Mouse (Mus musculus) E14TG2a.4 (cell line): Measurements from ENCODE around the gene Klhl32.

Source experiments
- H3K27me3 ChIP-seq: 2 replicates; pipeline ENCODE4 v1.6.1; 2014; ENCODE audit warnings: low read length, control low read depth; ENCODE audit not compliant: insufficient read depth
- H3K36me3 ChIP-seq: 2 replicates; pipeline ENCODE4 v1.6.1; 2014; ENCODE audit warnings: low read length, control low read depth; ENCODE audit not compliant: insufficient read depth
- H3K4me1 ChIP-seq: replicated peaks from 2 replicates; pipeline ENCODE4 v1.6.1; 2014; ENCODE audit warnings: low read depth, low read length, control low read depth
- H3K4me3 ChIP-seq: replicated peaks from 2 replicates; pipeline ENCODE4 v1.5.1; 2014; ENCODE audit warnings: mild to moderate bottlenecking, low read length
- H3K9me3 ChIP-seq: 2 replicates; pipeline ENCODE4 v1.6.1; 2014; ENCODE audit warnings: low read length, control low read depth
- CTCF ChIP-seq: conservative IDR thresholded peaks from 2 replicates; pipeline ENCODE4 v1.5.1; 2014; ENCODE audit warnings: low read length
- NANOG ChIP-seq: IDR thresholded peaks from 2 replicates; pipeline ENCODE4 v1.6.1; 2014; ENCODE audit warnings: borderline replicate concordance, low read length, mixed read lengths
- POU5F1 ChIP-seq: IDR thresholded peaks from 2 replicates; pipeline ENCODE4 v1.6.1; 2014; ENCODE audit warnings: low read length, borderline replicate concordance

Klhl32 gene

GRCm38 (mm10) chr4:24631177-24631911, 219.6 kb downstream of the Klhl32 start:
- Histone ChIP-seq H3K4me1 (no peaks in the 10 kb centered on the region), H3K36me3 (no peaks in the 10 kb centered on the region), H3K9me3 (no peaks in the 10 kb centered on the region), H3K4me3 (no peak overlapping the region), H3K27me3 (no peaks in the 10 kb centered on the region)
- no peak for TF ChIP-seq CTCF

DNA sequence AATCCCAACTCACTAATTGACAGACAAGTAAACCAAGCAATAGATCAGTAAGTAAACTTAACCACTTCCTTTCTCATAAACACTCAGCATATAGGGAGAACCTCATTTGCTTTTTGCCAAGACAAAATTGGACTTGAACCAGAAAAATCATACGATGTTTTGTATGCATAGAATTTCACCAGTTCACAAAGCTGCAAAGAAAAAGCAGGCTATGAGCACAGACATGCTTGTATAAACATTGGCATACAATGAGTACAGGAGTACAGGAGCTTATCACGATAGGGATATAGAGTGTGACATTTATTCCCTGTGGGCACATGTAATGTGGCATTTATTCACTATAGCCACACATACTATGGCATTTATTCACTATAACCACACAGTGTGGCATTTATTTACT, 220.5 kb downstream of the Klhl32 start:
- Histone ChIP-seq H3K9me3 (no peaks in the 10 kb centered on the region), H3K4me1 (no peaks in the 10 kb centered on the region), H3K36me3 (no peaks in the 10 kb centered on the region), H3K4me3 (no peak overlapping the region), H3K27me3 (no peaks in the 10 kb centered on the region)
- TF ChIP-seq NANOG (no peak), CTCF (no peak), POU5F1 (no peak)

- H3K4me1 ChIP-seq: no peaks in the 10 kb centered on the region
- no peaks in the 10 kb centered on the region for H3K36me3 ChIP-seq
- TF ChIP-seq CTCF (no peak), POU5F1 (no peak), NANOG (no peak)
- H3K27me3 ChIP-seq: no peaks in the 10 kb centered on the region
- no peak overlapping the region for H3K4me3 ChIP-seq
- no peaks in the 10 kb centered on the region for H3K9me3 ChIP-seq
These were observed 223.1 kb downstream of the Klhl32 start for GRCm38 (mm10) chr4:24627871-24628270.

- no peaks in the 10 kb centered on the region for H3K36me3 ChIP-seq
- TF ChIP-seq NANOG (no peak), CTCF (no peak), POU5F1 (no peak)
- no peaks in the 10 kb centered on the region for H3K4me1 ChIP-seq
- H3K4me3 ChIP-seq: no peak overlapping the region
- H3K27me3 ChIP-seq: no peaks in the 10 kb centered on the region
- H3K9me3 ChIP-seq: no peaks in the 10 kb centered on the region
These were observed 224.2 kb downstream of the Klhl32 start for GRCm38 (mm10) chr4:24626686-24627085.

- TF ChIP-seq POU5F1 (no peak), NANOG (no peak), CTCF (no peak)
- Histone ChIP-seq H3K9me3 (no peaks in the 10 kb centered on the region), H3K4me3 (no peak overlapping the region), H3K4me1 (no peaks in the 10 kb centered on the region), H3K27me3 (no peaks in the 10 kb centered on the region), H3K36me3 (no peaks in the 10 kb centered on the region)
These were observed 224.9 kb downstream of the Klhl32 start for GRCm38 (mm10) chr4:24625951-24626584.

GRCm38 (mm10) chr4:24621422-24622187, 229.3 kb downstream of the Klhl32 start:
- Histone ChIP-seq H3K4me3 (no peak overlapping the region), H3K36me3 (peaks cover 13% of the 10 kb centered on the region), H3K9me3 (no peaks in the 10 kb centered on the region), H3K4me1 (no peaks in the 10 kb centered on the region), H3K27me3 (no peaks in the 10 kb centered on the region)
- TF ChIP-seq POU5F1 (no peak), CTCF (no peak), NANOG (no peak)

- H3K27me3 ChIP-seq: no peaks in the 10 kb centered on the region
- H3K4me3 ChIP-seq: no peak overlapping the region
- no peak for TF ChIP-seq NANOG
- peak; percentile 32 for TF ChIP-seq CTCF
- TF ChIP-seq POU5F1: no peak
- H3K9me3 ChIP-seq: no peaks in the 10 kb centered on the region
- H3K36me3 ChIP-seq: peaks cover 20% of the 10 kb centered on the region
- H3K4me1 ChIP-seq: no peaks in the 10 kb centered on the region
These were observed 230.5 kb downstream of the Klhl32 start for GRCm38 (mm10) chr4:24620440-24620839.

DNA sequence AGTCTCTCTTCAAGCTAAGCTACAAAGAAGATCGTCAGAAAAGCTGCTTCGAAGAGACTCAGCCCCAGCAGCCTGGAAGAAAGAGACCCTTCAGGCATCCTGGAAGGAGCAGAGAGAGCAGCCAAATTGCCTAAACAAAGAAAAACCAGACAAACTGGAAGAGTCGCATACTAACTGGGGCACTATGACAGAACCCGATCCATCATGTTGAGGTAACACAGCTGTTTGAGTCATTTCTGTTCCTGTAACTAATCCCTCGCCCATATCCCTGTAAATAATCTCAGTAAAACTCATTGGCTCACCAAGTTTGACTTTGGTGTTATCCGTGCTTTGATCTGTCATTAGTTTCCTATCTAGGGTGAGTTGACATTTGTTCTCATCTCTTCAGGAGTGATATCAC, 230.9 kb downstream of the Klhl32 start:
- H3K4me1 ChIP-seq: no peaks in the 10 kb centered on the region
- H3K36me3 ChIP-seq: peaks cover 24% of the 10 kb centered on the region
- TF ChIP-seq NANOG: no peak
- no peak for TF ChIP-seq CTCF
- TF ChIP-seq POU5F1: no peak

More for the DNA sequence above, 230.9 kb downstream of the Klhl32 start:
- no peaks in the 10 kb centered on the region for H3K9me3 ChIP-seq
- no peaks in the 10 kb centered on the region for H3K27me3 ChIP-seq
- H3K4me3 ChIP-seq: no peak overlapping the region
